19 mouse cellular contexts compared by ENCODE assay signal in the genomic region with DNA sequence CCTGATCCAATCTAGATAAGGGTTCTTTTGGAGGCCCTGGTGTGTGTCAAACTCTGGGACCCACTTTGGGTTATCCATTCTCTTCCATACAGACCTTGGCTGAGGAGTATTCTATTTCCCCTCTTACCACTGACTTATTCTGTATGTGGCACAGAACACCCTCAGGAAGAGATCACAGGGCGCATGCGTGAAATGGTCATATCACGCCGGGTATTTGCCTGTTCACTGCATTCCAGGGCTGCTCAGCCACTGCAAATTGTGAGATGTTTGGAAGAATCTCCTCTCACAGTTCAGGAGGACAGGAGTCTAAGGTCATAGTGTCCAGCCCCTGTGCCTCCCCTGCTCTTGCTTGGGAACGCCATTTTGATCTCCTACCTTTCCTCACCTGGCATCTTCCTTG. TPM values are rescaled to one million over a fixed set of nuclear protein-coding genes. Genes with fewer than 3 reads are reported as not detected.
A peak's percentile ranks its signal among the peaks of the same experiment; 100 is the strongest.
DNase-seq lines count a peak whose midpoint lies in the region; ATAC-seq and TF ChIP-seq lines count a peak whose summit lies in the region.
"Had no signal": no experiment of that assay in that cellular context is flagged by ENCODE, and none has a peak within 500 bp of the region (broad histone marks: within the 10 kb centered on the region; RNA-seq: fewer than 3 reads in every experiment).

No protein-coding gene starts in this region.

- no peak overlapping the region for H3K9ac ChIP-seq in forebrain, embryonic 11.5 days (ENCODE audit: low read length)
- no peak overlapping the region for H3K9ac ChIP-seq in forebrain, embryonic 16.5 days (replicated peaks; ENCODE audit: low read depth, low read length)
- no peak overlapping the region for H3K9ac ChIP-seq in midbrain, postnatal 0 days (replicated peaks; ENCODE audit: low read length, poor library complexity, severe bottlenecking)
- H3K9ac ChIP-seq: heart, embryonic 12.5 days had no signal

- WGBS in forebrain, embryonic 11.5 days: 85% methylated on average over 5 of the region's 5 CpGs
- WGBS in forebrain, embryonic 16.5 days: 87% methylated on average over 5 of the region's 5 CpGs
- WGBS in midbrain, embryonic 10.5 days: 88% methylated on average over 5 of the region's 5 CpGs
- 89% methylated on average over 5 of the region's 5 CpGs for WGBS in midbrain, postnatal 0 days

- H3K27me3 ChIP-seq in forebrain, embryonic 11.5 days (ENCODE audit: control insufficient read depth, insufficient read depth, low read length): no peaks in the 10 kb centered on the region
- no peaks in the 10 kb centered on the region for H3K27me3 ChIP-seq in forebrain, embryonic 16.5 days (replicated peaks; ENCODE audit: control insufficient read depth, insufficient read depth, low read length)
- H3K27me3 ChIP-seq in midbrain, embryonic 10.5 days (ENCODE audit: low read depth, poor library complexity, severe bottlenecking): peaks cover 8% of the 10 kb centered on the region; the same call in 1 of the 2 replicates
- H3K27me3 ChIP-seq in midbrain, postnatal 0 days (ENCODE audit: insufficient read depth, low read length): no peaks in the 10 kb centered on the region
- H3K27me3 ChIP-seq: neural tube, embryonic 13.5 days had no signal

- peak overlapping the region; percentile 91 for H3K27ac ChIP-seq in forebrain, embryonic 11.5 days (ENCODE audit: low read depth, low read length)
- no peak overlapping the region for H3K27ac ChIP-seq in forebrain, embryonic 16.5 days (ENCODE audit: low read length)
- H3K27ac ChIP-seq in midbrain, embryonic 10.5 days (replicated peaks): peak overlapping the region; percentile 85
- H3K27ac ChIP-seq in midbrain, postnatal 0 days (ENCODE audit: low read depth, low read length): 0 out of 2 replicates have a peak overlapping the region, but pooled peaks have one; percentile 55

- no peaks in the 10 kb centered on the region for H3K36me3 ChIP-seq in forebrain, embryonic 11.5 days (ENCODE audit: control insufficient read depth, insufficient read depth, low read length)
- H3K36me3 ChIP-seq in forebrain, embryonic 16.5 days (ENCODE audit: control insufficient read depth, insufficient read depth): no peaks in the 10 kb centered on the region
- H3K36me3 ChIP-seq in midbrain, embryonic 10.5 days: 0 out of 2 replicates have a peak, but pooled peaks cover 3% of the 10 kb centered on the region
- H3K36me3 ChIP-seq in midbrain, postnatal 0 days (ENCODE audit: insufficient read depth, low read length): 0 out of 2 replicates have a peak, but pooled peaks cover 5% of the 10 kb centered on the region

- H3K4me3 ChIP-seq in forebrain, embryonic 11.5 days (ENCODE audit: low read depth, low read length): no peak overlapping the region
- no peak overlapping the region for H3K4me3 ChIP-seq in forebrain, embryonic 16.5 days (replicated peaks; ENCODE audit: low read length)
- peak overlapping the region; percentile 14; the same call in 1 of the 2 replicates for H3K4me3 ChIP-seq in midbrain, embryonic 10.5 days
- no peak overlapping the region for H3K4me3 ChIP-seq in midbrain, postnatal 0 days (ENCODE audit: low read depth, low read length)
- H3K4me3 ChIP-seq: heart, embryonic 12.5 days; neural tube, embryonic 13.5 days had no signal

- peaks cover 25% of the 10 kb centered on the region for H3K4me1 ChIP-seq in forebrain, embryonic 11.5 days (replicated peaks; ENCODE audit: control insufficient read depth, insufficient read depth, low read length)
- H3K4me1 ChIP-seq in forebrain, embryonic 16.5 days (replicated peaks; ENCODE audit: control insufficient read depth, insufficient read depth, low read length): peaks cover 30% of the 10 kb centered on the region
- H3K4me1 ChIP-seq in midbrain, embryonic 10.5 days: peaks cover 60% of the 10 kb centered on the region
- H3K4me1 ChIP-seq in midbrain, postnatal 0 days (ENCODE audit: insufficient read depth, low read length): peaks cover 9% of the 10 kb centered on the region; the same call in 1 of the 2 replicates

- no peaks in the 10 kb centered on the region for H3K9me3 ChIP-seq in forebrain, embryonic 11.5 days (ENCODE audit: control insufficient read depth, low read length)
- no peaks in the 10 kb centered on the region for H3K9me3 ChIP-seq in forebrain, embryonic 16.5 days (ENCODE audit: control insufficient read depth, low read length)
- H3K9me3 ChIP-seq in midbrain, embryonic 10.5 days (replicated peaks): no peaks in the 10 kb centered on the region
- no peaks in the 10 kb centered on the region for H3K9me3 ChIP-seq in midbrain, postnatal 0 days (ENCODE audit: low read length)
- H3K9me3 ChIP-seq: heart, embryonic 12.5 days; neural tube, embryonic 13.5 days had no signal

- DNase-seq in forebrain, embryonic 11.5 days (ENCODE audit: low spot score): no peak
- DNase-seq in R1 (ENCODE audit: low read depth, low spot score): peak; percentile 54
- DNase-seq in midbrain, embryonic 10.5 days (ENCODE audit: low spot score): no peak
- no peak for DNase-seq in midbrain, postnatal 0 days (ENCODE audit: low spot score)
- no peak for DNase-seq in thymus, adult 18-20 months
- DNase-seq: adrenal gland, postnatal 14 days; cerebellum, adult 11-12 months; cerebellum, postnatal 36 days; heart, postnatal 14 days; kidney, adult 8-10 months; kidney, postnatal 14 days; lung, adult 18-20 months; lung, postnatal 14 days; thymus, postnatal 25 days had no signal

- ATAC-seq in forebrain, embryonic 11.5 days (replicated peaks; ENCODE audit: low FRiP score): no peak
- no peak for ATAC-seq in forebrain, embryonic 16.5 days
- ATAC-seq in midbrain, postnatal 0 days (ENCODE audit: low FRiP score): no peak
- no peak for ATAC-seq in inflammation-experienced regulatory T-cells, adult 6 months

- TF ChIP-seq CTCF in midbrain, postnatal 0 days (IDR thresholded peaks at IDR 0.05): no peak

- no peak overlapping the region for H3K4me2 ChIP-seq in forebrain, embryonic 11.5 days (ENCODE audit: low read depth, low read length, severe bottlenecking)
- no peak overlapping the region for H3K4me2 ChIP-seq in forebrain, embryonic 16.5 days (ENCODE audit: low read length)
- H3K4me2 ChIP-seq in midbrain, postnatal 0 days (ENCODE audit: low read depth, low read length, poor library complexity, severe bottlenecking): no peak overlapping the region
- H3K4me2 ChIP-seq: heart, embryonic 12.5 days; liver, embryonic 11.5 days; neural tube, embryonic 13.5 days had no signal

RNA-seq across cellular contexts. Expression of a gene that starts 3.0 kb away (rescaled TPM):
- 55.5 and 63.8 TPM in 2 replicates for polyA plus RNA-seq in forebrain, embryonic 11.5 days (2014; fragmentation: Nextera tagmentation; extraction: Ambion mirVana)
- polyA plus RNA-seq in forebrain, embryonic 16.5 days (2015; fragmentation: Nextera tagmentation; extraction: Ambion mirVana): 153 and 163 TPM in 2 replicates
- 26.4 and 42.7 TPM in 2 replicates for polyA plus RNA-seq in midbrain, embryonic 10.5 days (2016; fragmentation: Nextera tagmentation; extraction: Ambion mirVana)
- 391 and 405 TPM in 2 replicates for total RNA-seq in midbrain, postnatal 0 days (2014; rRNA removed)
- polyA plus RNA-seq in midbrain, postnatal 0 days (2015; fragmentation: Nextera tagmentation; extraction: Ambion mirVana): 130 and 136 TPM in 2 replicates
- under 1 TPM in 1 of 3 experiments, not detected in 2; 0.51 TPM for polyA plus RNA-seq in inflammation-experienced regulatory T-cells, adult 6 months (2017; shearing (Covaris generic))

Comparison
In these comparisons a context has a peak if more than half of its experiments do, and no peak if none do; other contexts are left out.
1. RNA of a gene that starts 3.0 kb away (polyA plus RNA-seq): 153 to 163 TPM in forebrain, embryonic 16.5 days, 130 to 136 TPM in midbrain, postnatal 0 days, 55.5 to 63.8 TPM in forebrain, embryonic 11.5 days and 26.4 to 42.7 TPM in midbrain, embryonic 10.5 days; 0.51 TPM in inflammation-experienced regulatory T-cells, adult 6 months; every median in the first group is over 10 times any median in the second.